Mouse (Mus musculus): ENCODE measurements around the gene Ust. TPM values are rescaled to one million over a fixed set of nuclear protein-coding genes. Genes with fewer than 3 reads are reported as not detected.
"Not testable (repeated sequence)": the region's sequence is repeated elsewhere in the genome, so short reads cannot be mapped to it uniquely, and the experiment has no call there.

Ust gene
- total RNA-seq (2014; fragmentation: Nextera tagmentation) (0.17 and 0.96 TPM in 2 replicates), total RNA-seq (2017) (0.56 TPM in 1 of 2 replicates, not detected in the other)

- peak; percentile 74 for ATAC-seq (replicated peaks; ENCODE audit: poor library complexity, severe bottlenecking)
Measured at GRCm38 (mm10) chr10:8518141-8519013, at the start of gene Ust. Gene Ust (minus strand): TSS chr10:8518825.

DNA sequence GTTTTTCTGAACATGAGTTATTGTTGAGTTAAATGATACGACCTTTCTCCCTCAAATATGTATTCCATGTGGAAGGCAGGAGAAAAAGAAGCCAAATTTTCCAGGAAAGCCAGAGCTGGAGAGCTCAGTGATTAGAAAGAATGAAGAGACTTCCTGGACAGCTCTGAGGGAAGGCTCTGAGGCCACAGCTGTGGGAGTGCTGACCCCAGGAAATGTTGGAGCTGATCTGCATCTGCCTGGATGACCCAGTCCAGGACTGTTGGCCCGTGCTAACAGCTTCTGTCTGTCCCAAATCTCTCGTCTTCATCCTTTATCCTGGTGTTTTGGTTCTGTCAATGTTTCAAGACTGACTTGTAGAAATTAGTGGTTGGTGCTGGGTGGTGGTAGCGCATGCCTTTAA lies 42.7 kb upstream of the Ust start:
- no peak for ATAC-seq (replicated peaks; ENCODE audit: poor library complexity, severe bottlenecking)

GRCm38 (mm10) chr10:8559566-8559965 lies 40.9 kb upstream of the Ust start:
- ATAC-seq (replicated peaks; ENCODE audit: poor library complexity, severe bottlenecking), result not testable (repeated sequence)

DNA sequence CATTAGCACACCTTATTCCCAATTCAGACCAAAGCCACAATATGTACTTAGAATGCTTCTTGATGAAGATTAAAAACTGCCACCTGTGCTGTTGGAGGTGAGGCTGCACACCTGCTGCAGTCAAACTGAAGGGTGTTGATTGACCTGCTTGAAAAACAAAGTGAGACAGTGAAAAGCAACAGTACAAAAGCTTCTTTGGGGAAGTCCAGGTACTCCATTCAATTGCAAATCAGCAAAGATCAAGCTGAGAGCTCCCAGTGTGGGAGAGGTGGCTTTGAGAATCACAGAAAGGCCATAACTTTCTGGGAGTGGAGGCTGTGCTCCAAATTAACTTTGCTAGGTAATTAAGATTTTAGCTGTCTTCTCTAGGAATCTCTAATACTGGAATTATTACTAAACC lies 33.6 kb upstream of the Ust start:
- ATAC-seq (replicated peaks; ENCODE audit: poor library complexity, severe bottlenecking), result not testable (repeated sequence)

DNA sequence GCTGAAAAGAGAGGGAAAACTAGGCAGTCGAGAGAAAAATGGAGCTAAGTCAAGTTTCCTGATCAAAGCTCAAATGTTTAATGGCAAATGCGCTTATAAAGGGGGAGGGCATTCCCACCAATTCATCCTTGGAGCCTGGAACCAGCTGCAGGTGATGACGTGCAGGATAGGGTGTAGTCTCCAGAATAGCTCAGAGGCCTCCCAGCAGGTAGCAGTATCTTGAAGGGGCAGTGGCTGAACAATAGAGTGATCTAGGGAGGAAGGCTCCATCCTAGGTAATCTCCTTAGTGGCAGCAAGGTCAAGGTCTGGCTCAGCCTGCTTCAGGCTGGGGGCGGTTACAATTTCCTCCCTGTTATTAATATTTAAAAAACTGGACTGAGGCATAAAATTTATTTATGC lies 33.0 kb upstream of the Ust start:
- not testable (repeated sequence) for ATAC-seq (replicated peaks; ENCODE audit: poor library complexity, severe bottlenecking)

DNA sequence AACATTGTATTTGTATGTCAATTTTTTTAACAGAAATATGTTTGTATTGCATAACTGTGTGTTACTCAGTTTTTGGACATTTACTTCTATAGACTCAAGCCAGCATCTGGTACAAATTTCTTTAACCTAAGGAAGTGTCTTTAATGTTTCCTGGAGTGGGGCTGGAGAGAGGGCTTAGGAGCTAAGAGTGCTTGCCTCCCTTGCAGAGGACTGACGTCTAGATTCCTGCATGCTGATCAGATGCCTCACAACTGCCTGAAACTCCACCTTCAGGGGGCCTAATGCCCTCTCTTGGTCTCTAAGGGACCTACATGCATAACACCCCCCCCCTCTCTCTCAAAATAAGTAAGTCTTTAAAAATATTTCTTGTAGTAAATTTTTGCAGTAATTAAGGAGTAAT lies 22.9 kb upstream of the Ust start:
- ATAC-seq (replicated peaks; ENCODE audit: poor library complexity, severe bottlenecking), result no peak

DNA sequence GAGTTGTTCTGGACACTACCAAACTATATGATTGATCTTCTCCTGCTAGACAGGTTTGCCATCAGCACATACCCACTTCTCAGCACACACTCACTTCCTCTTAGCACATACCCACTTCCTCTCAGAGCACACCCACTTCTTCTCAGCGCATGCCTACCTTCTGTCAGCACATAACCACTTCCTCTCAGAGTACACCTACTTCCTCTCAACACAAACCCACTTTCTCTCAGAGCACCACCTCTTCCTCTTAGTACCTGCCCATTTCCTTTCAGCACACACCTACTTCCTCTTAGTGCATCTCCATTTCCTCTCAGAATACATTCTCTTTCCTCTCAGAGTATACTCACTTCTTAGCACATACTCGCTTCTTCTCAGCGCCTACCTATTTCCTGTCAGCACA lies 16.8 kb upstream of the Ust start:
- peak; percentile 97 for ATAC-seq (replicated peaks; ENCODE audit: poor library complexity, severe bottlenecking)

DNA sequence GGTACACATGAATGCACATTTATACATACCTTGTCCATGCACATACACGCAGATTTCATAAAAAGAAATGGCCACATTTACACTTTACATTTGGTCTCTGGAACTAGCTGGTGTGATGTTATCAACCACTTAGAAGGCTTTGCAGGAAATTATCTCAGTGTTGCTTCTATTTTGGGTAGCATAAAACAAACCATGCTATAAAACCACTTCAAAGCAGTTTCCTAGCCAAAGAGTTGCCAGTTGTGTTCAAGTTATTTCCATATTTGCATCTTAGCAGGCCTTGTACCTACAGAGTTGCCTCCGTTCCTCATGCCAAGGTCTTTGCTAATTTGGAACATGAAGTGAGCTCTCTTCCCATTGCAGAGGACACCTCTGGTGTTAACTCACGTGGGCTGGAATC lies 13.0 kb upstream of the Ust start:
- ATAC-seq (replicated peaks; ENCODE audit: poor library complexity, severe bottlenecking), result no peak

GRCm38 (mm10) chr10:8530505-8531051 lies 12.0 kb upstream of the Ust start:
- ATAC-seq (replicated peaks; ENCODE audit: poor library complexity, severe bottlenecking), result no peak

- peak; percentile 78 for ATAC-seq (replicated peaks; ENCODE audit: poor library complexity, severe bottlenecking)
Measured at GRCm38 (mm10) chr10:8529173-8529572, 10.5 kb upstream of the Ust start.

GRCm38 (mm10) chr10:8525354-8525753 lies 6.7 kb upstream of the Ust start:
- peak; percentile 53; the same call in 1 of the 2 replicates for ATAC-seq (replicated peaks; ENCODE audit: poor library complexity, severe bottlenecking)

DNA sequence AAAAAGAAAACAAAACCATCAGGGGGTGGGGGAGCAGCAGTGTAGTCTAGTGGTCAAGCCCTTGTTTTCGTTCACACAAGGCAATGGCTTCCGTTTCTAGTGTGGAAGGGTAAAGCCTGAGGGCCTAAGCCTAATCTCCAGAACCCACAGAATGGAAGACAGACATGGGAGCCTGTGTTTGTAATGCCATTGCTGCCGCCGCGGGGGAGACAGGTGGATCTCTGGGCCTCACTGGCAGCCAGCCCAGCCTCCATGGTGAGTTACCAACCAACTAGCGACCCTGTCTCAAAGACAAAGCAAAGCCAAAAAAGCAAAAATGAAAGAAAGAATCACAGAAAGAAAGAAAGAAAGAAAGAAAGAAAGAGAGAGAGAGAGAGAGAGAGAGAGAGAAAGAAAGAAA lies 2.9 kb upstream of the Ust start:
- no peak for ATAC-seq (replicated peaks; ENCODE audit: poor library complexity, severe bottlenecking)

DNA sequence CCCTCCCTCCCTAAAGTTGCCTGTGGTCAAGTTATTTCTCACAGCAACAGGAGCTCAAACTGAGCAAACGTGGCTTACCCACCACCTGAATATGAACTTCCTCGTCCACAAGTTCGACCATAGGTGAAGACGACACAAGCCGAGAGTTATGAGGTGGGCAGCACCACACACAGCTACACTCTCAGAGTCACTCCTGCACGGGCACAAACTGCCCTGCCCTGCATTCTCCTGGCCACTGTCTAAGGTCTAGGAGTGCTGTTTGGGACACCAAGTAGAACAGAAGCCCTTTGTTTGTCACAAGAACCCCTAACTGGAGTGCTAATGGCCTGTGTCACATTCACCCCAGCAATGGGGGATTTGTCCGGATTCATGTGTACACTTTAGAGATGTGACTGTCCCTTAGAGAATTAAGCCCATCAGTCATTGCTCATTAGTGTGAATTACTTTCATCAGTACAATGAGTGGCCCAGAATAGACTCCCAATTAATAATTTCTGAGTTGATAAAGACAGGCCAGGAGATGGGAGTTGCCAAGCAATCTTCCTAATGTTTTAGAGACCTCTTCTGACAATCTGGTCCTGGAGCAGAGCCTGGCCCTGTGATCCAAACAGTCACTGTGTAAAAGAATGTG lies 2.3 kb upstream of the Ust start:
- no peak for ATAC-seq (replicated peaks; ENCODE audit: poor library complexity, severe bottlenecking)

DNA sequence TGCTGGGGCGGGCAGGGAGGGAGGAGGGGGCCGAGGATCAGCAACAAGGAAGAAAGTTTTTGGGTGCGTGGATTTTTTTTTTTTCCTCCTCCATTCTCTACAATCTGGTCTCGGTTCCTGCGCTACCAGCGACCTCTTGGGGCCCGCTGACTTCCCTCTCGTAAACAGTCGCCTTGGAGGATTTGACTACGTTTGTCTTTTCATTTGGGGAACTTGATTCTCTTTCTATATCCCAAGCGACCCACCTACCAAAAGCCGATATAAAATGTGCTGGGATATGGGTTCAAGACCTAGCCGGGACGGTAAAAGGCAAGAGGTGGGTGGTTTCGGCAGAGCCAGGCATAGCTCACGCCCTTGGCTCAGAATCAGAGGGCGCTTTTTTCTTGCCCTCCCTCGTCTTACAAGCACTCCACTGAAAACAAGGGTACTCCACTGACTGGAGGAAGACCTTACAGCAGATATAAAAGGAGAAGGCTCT lies 428 bp upstream of the Ust start:
- ATAC-seq (replicated peaks; ENCODE audit: poor library complexity, severe bottlenecking), result no peak; the same call in 1 of the 2 replicates

DNA sequence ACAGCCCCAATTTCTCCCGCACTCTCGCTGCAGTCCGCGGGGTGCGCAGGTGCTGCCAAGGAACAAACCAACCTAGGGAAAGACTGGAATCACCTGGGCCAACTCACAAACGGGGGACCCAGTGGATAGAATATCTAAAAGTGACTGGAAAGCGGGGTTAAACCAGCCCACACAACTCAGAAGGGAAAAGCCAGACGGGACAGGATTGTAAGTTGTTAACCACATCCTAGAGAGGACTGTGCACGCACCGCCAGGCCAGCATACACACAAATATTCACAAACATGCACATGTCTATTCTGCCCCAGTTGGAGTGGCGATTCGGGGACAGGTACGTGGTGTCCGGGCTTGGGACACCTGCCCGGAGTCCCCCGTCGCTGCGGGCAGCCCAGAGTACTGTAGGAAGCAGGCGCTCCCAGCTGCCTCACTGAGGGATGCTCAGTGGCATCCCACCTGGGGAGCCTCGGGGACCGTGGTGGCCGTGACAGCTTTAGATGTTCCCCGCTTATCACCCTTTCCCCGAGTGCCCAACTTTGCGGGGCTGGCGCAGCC lies 959 bp downstream of the Ust start:
- 0 out of 2 replicates have a peak, but pooled peaks have one; percentile 3 for ATAC-seq (replicated peaks; ENCODE audit: poor library complexity, severe bottlenecking)

- no peak for ATAC-seq (replicated peaks; ENCODE audit: poor library complexity, severe bottlenecking)
Measured at GRCm38 (mm10) chr10:8516916-8517524, 1.6 kb downstream of the Ust start.

- no peak for ATAC-seq (replicated peaks; ENCODE audit: poor library complexity, severe bottlenecking)
Measured at GRCm38 (mm10) chr10:8513690-8514089, 4.9 kb downstream of the Ust start.

DNA sequence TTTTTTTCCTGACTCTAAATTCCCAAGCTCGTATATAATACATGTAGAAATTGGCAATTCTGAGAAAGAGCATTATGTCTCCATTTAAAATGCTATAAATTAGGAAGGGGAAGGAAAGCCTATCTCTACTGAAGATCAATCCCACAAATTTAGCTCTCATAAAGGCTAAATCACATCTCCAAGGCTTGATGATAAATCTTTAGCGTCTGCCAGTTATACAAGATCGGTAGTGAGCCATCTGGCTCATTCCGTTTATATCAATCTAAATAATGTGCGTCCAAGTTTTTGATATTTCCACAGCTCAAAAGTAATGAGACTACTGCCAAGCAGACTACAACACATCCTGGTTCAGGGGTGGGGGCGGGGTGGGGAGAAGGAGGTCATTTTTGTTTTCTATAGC lies 6.4 kb downstream of the Ust start:
- no peak for ATAC-seq (replicated peaks; ENCODE audit: poor library complexity, severe bottlenecking)

GRCm38 (mm10) chr10:8511760-8512159 lies 6.9 kb downstream of the Ust start:
- no peak for ATAC-seq (replicated peaks; ENCODE audit: poor library complexity, severe bottlenecking)

GRCm38 (mm10) chr10:8506247-8506573 lies 12.4 kb downstream of the Ust start:
- ATAC-seq (replicated peaks; ENCODE audit: poor library complexity, severe bottlenecking), result no peak
